Mouse (Mus musculus): ENCODE data around the gene Ndufs6.

Ndufs6 gene

DNA sequence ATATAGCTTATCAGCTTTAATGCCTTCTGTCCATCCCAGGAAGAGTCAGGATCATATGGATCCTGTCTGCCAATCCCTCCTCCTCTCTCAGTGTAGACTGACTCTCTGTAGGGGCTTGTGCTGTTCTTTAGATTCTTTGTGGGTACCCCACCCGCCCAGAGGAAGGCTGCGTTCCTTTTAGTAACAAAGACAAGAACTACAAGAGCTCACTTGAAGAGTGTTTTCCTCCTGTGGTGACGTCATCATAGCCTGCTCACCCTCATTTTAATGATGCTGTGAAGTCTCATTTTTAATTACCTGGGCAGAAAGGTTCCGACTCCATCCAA lies 22.3 kb downstream of the Ndufs6 start:
- no peak for DNase-seq (ENCODE audit: low read depth)

DNA sequence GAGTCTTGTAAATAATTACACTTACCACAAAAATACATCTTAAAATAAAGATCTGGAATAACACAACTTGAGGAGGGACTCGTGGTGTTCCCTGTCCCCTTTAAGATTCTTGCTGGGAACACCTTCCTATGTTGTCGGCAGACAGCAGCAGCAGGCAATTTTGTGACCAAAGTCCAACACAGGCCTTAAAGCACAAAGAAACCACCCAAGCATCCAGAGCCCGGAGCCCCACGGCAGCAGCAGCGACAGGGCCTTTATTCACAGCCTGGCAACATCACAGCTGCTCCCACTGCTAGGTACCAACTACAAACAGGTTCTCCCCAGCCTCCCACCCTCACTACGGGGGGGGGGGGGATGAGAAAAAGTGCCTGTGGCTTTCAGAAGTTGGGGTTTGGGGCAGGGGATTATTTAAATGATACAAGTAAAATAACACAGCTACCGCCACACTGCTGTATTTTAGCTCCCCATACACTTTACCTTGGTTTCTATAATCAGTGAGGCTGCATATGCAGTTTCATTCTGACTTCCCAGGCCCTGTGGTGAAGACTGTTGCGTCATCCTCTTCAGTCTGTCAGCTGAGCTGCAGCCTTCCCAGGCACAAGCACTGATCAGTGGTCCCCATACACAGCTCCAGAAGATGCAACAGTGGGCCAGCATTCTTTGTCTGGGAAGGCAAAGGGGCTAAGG lies 22.8 kb downstream of the Ndufs6 start:
- DNase-seq (ENCODE audit: low read depth), result no peak

DNA sequence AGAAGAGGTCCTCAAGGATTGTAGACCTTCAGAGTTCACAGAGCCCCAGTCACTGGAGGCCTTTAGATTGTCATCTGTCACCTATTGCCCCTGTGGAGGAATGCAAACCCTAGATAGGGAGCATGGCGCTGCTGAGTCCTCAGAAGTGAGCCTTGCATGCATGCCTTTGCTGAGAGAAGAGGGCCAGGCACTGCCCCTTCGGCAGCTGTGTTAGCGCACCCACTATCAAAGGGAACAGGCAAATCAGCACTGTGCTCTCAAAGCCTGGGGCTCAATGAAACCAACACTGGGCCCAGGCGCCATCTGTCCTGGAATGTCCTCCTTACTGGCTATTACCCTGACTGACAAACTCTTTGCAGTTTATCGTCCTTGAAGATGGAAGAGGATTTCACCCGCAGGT lies 23.6 kb downstream of the Ndufs6 start:
- DNase-seq (ENCODE audit: low read depth), result no peak

DNA sequence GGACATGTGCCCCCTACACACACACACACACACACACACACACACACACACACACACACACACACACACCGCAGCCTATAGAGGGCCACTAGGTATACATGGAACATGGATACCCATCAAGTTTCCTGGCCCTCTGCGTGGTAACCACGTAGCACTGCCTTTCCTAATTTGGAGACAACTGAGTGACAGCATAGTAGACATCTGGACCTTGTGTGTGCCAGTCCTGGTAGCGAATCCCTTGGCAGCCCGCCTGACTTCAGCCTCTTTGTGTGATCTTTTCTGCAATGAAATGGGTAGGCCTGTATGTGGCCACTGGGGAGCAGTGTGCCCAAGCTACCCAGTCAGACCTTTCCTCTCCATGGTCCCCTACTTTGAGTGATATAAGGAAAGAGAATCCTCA lies 29.0 kb downstream of the Ndufs6 start:
- DNase-seq (ENCODE audit: low read depth), result no peak

DNA sequence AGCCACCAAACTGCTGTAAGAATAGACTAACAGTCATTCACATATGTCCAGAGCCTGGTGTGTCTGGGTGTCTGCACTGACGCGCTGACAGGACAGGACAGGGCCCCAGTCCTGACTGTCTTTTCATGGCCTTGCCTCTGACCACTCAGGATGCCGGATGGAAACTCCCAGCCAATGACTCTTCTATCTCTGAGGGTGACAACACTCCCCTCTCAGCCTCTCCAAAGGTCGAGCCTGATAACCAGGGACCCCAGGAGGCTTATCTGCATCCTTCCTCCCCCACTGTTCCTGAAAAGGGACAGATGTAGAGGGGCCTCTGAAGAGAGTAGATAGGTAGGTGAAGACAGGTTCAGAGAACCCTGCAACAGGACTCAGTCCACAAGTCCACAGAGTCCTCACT lies 29.6 kb downstream of the Ndufs6 start:
- no peak for DNase-seq (ENCODE audit: low read depth)

DNA sequence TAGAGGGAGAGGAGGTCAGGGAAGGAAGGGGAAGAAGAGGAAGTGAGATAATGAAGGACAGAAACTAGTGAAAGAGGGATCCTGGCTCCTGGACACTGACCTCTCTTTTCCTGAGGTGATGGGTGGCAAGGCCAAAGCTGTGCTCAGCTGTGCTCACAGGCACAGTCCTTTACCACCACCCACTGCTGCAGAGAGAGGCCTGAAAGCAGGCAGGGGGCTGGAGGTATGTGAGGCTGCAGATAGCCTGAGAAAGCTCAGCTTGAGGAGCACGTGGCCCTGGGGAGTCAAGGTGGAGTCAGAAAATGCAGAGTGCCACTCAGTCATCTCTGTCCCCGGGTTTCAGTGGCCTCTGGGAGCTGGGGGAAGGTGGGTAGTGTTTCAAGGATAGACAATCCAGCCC lies 37.2 kb downstream of the Ndufs6 start:
- no peak for DNase-seq (ENCODE audit: low read depth)

DNA sequence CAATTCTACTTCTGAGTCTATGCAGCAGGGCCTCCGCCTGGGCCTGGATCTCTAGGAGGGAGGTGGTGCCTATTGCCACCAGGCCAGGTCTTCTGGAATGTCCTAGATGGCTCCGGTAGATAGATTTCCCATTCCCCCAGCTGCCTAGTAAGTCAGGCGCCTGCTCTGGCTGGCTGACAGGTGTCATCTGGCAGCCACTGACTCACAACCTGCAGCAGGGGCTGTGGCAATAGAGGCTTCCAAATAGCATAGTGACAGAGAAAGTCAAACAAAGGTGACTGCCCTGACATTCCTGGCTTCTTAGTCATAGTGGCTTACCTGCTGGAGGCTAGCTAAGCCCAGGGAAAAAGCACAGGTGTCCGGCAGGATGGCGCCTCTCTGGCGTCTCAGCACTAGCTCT lies 38.1 kb downstream of the Ndufs6 start:
- DNase-seq (ENCODE audit: low read depth), result no peak

DNA sequence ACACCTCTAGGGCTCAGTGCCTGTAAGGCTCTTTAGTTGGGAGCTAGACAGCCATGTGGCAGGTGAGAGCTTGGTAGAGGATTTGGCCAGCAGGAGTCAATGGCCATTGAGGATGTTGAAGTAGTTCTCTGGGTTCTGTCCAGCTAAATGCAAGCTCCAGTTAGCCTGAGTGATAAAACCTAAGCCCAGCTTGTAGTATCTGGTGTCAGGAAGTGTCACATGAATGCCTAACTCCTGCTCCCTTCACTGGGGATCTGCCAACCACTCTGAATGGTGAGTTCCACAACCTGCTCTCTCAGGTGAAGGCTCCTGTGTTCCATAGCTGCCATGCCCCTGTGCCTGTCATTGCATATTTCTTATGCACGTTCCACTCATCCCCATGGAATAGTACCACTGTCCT lies 44.8 kb downstream of the Ndufs6 start:
- DNase-seq (ENCODE audit: low read depth), result no peak

DNA sequence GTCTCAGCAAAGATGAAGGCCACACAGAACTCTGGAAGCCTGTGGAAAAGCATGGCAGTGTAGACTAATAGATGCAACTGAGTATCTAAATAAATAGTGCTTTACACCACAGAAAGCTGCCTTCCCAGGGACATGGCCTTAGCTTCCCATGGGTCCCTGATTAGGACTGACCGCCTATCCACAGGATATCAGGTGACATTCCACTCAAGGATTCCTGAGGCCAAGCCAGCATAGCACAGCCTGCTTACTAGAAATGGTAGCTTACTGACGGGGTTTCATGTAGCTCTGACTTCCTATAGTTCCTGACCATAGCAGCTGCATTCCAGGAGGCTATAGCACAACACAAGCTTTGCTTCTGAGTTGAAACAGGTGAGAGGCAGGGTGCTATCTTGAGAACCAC lies 45.9 kb downstream of the Ndufs6 start:
- DNase-seq (ENCODE audit: low read depth), result no peak

DNA sequence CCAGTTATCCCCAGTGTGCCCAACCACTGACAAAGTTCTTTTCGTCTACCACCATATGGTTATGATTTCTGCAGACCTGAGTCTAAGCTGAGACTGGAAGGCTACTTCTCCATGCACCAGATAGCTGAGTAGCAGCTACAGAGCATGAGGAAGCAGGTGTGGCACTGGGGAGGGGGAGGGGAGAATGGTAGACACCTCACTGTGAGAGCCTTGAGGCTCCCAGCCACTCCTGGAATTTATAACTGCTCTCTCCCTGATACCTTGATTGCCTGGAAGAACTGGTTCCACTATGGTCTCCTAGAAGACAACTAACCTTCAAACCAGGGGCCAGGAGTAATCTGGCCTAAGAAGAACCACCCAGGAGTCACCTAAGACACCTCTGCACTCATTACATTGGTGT lies 49.1 kb downstream of the Ndufs6 start:
- DNase-seq (ENCODE audit: low read depth), result no peak

DNA sequence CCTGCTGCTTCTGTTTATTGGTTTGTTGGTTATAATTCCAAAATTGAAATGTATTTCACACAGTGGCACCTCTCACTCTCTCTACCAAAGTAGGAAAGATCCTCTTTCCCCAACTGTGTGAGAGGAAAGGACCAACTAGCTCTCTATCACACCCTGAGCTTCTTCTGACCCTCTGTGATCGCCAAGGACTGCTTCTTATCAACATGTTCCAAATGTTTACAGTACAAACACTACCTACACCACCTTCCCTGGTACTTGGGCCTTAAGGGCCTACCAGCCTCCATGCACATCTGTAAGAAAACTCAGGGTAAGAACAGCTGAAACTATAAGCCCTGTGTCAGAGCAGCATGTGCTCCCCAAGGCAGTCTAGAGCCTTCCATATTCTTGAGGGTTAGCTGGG lies 50.5 kb downstream of the Ndufs6 start:
- no peak for DNase-seq (ENCODE audit: low read depth)

DNA sequence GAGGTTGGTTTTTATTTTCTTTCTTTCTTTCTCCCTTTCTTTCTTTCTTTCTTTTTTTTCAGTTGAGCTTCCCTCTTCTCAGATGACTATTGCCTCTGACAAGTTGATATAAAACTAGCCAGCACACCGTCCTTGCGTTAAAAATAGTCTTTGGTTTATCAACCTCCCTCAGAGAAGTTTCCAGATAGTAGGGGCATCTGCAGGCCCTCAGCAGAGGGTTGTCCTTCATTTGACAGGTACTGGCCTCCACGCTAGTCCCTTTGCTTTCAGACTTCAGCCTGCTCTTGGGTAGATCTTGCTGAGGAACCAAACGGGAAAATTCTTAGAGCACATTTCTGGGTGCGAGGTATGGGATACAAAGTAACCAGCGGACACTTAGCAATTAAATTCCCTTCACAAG lies 51.0 kb downstream of the Ndufs6 start:
- no peak for DNase-seq (ENCODE audit: low read depth)

DNA sequence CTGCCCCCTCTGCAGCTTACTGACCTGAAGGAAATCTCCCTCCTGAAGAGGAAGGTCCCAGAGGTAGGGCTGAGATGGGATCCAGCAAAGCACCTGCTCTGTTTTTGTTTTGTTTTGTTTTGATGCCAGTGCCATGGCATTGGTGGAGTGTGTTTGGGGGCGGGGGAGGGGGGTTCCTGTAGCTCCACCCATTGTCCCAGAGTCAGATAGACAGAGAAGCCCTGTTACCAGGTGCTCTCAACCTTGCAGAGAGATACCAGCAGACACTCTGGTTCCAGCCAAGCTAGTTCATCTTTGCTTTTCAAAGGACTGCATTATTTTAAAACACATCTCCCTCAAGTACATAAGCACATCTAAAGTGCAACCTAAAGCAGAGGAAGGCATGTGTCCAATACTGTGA lies 54.8 kb downstream of the Ndufs6 start:
- DNase-seq (ENCODE audit: low read depth), result no peak

DNA sequence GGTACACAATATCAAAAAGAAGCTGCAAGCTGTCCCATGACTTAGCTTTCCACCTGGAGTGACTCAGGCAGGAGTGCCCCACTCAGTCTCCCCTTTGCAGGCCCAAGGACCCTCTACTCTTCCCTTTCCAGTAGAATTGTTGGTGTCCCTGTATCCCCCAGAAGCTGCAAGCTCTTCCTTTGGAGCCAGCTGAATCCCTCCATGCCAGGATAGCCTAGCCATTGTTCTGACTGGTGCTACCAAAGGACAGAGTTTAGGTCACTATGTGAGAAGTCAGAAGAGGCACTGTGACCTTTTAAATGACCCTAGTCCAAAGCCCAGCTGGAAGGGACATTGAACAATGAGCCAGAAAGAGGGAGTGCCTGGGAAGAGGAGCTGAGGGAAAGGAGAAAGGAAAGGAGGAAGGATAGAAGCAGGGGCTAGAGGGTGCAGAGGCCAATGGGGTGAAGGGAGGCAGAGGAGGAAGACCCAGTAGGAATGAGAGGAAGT lies 55.5 kb downstream of the Ndufs6 start:
- no peak for DNase-seq (ENCODE audit: low read depth)

DNA sequence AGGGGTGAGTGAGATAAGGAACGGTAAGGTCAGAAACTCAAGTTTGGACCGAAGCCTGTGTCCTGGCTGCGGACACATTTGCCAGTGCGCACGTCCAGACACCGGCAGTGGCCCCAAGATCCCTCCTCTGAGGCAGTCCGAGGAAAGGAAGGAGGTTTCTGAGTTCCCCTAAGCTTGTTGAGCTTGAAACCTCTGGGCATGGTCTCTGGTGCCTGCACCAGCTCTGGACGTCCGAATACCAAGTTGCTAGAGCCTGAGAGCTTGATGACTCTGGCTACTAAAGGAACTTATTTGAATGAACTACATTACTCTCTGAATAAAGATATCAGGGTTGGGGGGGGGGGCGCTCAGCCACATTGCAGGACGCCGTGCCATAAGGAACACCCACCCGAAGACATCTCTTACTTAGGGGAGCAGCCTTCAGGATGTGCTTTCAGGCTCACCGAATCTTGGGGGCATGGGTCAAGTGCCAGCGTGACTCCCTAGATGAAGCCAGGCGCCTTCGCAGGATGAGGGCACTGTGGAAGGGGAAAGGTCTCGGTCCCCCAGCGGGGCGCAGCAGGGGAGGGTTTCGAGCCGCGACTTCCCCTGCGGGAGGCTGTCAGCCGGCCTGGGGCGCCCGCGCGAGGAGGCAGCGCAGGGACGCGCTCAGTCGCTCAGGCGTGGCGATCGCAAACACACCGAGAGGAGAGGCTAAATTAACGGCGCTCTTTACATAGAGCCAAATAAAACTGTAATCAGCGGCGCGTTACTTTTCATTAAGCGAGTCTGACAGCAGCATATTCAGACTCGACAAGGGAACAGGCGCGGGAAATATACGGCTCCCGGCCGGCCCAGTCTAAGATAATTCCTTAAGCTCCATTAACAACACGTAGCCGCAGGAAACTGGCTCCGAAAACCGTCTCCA lies 56.8 kb downstream of the Ndufs6 start:
- DNase-seq (ENCODE audit: low read depth), result no peak

DNA sequence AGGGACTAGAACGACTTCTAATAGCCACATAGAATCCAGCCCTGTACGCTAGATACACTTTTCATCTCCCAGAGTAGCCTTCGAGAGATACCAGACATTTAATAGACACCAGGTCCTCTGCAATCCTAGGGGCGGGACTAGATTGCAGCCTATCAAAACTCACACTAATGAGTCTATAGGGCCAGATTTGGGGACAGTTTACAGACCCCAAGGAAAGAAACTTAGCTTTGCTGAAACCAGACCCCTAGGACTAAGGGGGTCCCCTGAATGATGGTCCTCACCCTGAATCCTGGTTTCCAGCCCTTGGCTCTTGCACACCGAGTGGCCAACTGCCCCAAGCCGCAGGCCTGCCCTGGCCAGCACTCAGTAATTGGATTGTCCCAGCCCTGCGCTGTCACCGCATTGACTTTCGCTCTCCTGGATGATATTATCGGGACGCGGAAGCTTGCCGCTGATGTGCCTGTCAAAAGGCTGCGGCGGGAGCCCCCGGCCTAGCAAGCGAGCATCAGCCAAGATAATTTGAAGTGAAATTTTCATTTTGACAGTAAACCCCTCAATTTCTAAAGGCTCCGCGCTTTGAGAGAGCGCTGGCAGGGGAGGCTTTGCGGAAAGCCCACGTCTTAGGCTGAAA lies 57.8 kb downstream of the Ndufs6 start:
- no peak for DNase-seq (ENCODE audit: low read depth)

DNA sequence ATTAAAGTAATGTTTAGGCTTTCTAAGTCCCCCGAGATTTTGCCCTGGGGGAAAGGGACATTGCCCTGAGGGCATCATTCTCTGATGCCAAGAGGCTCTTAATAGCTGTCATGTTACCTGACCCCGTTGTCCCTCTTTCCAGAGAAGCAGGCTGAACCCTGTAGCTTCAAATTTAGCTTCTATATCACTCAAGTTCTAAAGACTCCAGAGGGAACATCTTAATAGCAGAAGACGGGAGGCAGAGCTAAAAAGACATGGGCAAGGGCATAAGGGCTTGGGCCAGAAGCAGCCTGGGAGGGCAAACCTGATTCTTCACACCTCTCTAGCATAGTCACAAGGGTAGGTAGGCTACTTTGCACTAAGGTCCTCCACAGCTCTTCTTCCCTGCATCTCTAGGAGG lies 58.5 kb downstream of the Ndufs6 start:
- no peak for DNase-seq (ENCODE audit: low read depth)
